Mouse (Mus musculus) neural tube, embryonic 11.5 days (tissue): Measurements from ENCODE around the gene H2-DMb2. TPM values are rescaled to one million over a fixed set of nuclear protein-coding genes. Genes with fewer than 3 reads are reported as not detected.
"Not testable (repeated sequence)": the region's sequence is repeated elsewhere in the genome, so short reads cannot be mapped to it uniquely, and the experiment has no call there.

Experiments
- ATAC-seq: fragments of 200-750 bp; cut with Nextera tagmentation; 2 replicates; pipeline ENCODE4 v1.8.0; 2017; ENCODE audit warnings: moderate number of reproducible peaks, mild to moderate bottlenecking, moderate TSS enrichment, moderate library complexity; ENCODE audit not compliant: insufficient read depth, low FRiP score, low TSS enrichment
- DNase-seq: peaks from one replicate; pipeline ENCODE4 v3.0.0-alpha.2; 2015; ENCODE audit warnings: low spot score
- H3K27ac ChIP-seq: fragments of 300-500 bp; sonication (generic); 2 replicates; pipeline ENCODE4 v1.5.1; 2014; ENCODE audit warnings: low read depth, mild to moderate bottlenecking, low read length
- H3K27me3 ChIP-seq: fragments of 300-500 bp; sonication (generic); 2 replicates; pipeline ENCODE4 v1.6.1; 2014; ENCODE audit warnings: mild to moderate bottlenecking, low read length, mixed read lengths; ENCODE audit not compliant: control insufficient read depth, insufficient read depth
- H3K36me3 ChIP-seq: fragments of 300-500 bp; sonication (generic); 2 replicates; pipeline ENCODE4 v1.6.1; 2014; ENCODE audit warnings: mild to moderate bottlenecking, low read length, moderate library complexity, mixed read lengths; ENCODE audit not compliant: control insufficient read depth, insufficient read depth
- H3K4me1 ChIP-seq: fragments of 300-500 bp; sonication (generic); 2 replicates; pipeline ENCODE4 v1.6.1; 2014; ENCODE audit warnings: low read length, mixed read lengths; ENCODE audit not compliant: control insufficient read depth, insufficient read depth
- H3K4me2 ChIP-seq: fragments of 300-500 bp; sonication (generic); 2 replicates; pipeline ENCODE4 v1.6.1; 2014; ENCODE audit warnings: low read depth, mild to moderate bottlenecking, moderate library complexity
- H3K4me3 ChIP-seq: fragments of 300-500 bp; sonication (generic); 2 replicates; pipeline ENCODE4 v1.5.1; 2014; ENCODE audit warnings: low read depth, low read length
- H3K9ac ChIP-seq: fragments of 300-500 bp; sonication (generic); 2 replicates; pipeline ENCODE4 v1.6.1; 2014; ENCODE audit warnings: mild to moderate bottlenecking, low read length
- H3K9me3 ChIP-seq: fragments of 300-500 bp; sonication (generic); 2 replicates; pipeline ENCODE4 v1.6.1; 2016; ENCODE audit warnings: low read length; ENCODE audit not compliant: control insufficient read depth
- WGBS: fragments of 180-500 bp; shearing (Covaris S2); extraction: QIAGEN DNeasy Blood & Tissue Kit; methylation state at CpG from one replicate; pipeline ENCODE4 v1.1.7; 2014; 5-methylcytosine and 5-hydroxymethylcytosine counted together
- polyA plus RNA-seq: library from polyadenylated mRNA; unstranded; fragments of >200 nt; fragmentation: Nextera tagmentation; extraction: Ambion mirVana; gene quantifications from 2 replicates; pipeline ENCODE4 v1.2.1, GENCODE M21; 2014

The H2-DMb2 gene
- polyA plus RNA-seq, 1 experiment from 2014 or later: not detected

DNA sequence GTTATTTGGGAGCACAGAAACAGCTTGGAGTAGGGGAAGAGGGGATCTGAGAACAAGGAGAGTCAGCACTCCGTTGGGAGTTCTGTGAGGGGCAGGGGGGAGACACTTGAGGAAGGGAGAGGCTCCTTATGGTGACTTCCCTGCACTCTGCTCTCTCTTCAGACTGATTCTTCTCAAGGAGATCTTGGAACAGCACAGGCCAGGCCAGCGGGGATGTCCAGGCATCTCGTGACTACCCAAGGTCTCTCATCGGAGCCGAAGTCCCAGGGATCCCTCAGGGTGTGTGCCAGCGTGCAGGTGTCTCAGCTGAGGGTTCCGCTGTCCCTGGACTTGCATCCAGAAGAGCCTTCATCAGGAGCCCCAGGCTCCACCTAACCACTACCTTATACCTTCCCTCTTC lies 4.5 kb upstream of the H2-DMb2 start:
- Histone ChIP-seq H3K36me3 (no peaks in the 10 kb centered on the region), H3K9ac (no peak overlapping the region), H3K27me3 (peaks cover 22% of the 10 kb centered on the region), H3K9me3 (no peaks in the 10 kb centered on the region), H3K4me1 (no peaks in the 10 kb centered on the region), H3K4me3 (no peak overlapping the region), H3K27ac (no peak overlapping the region), H3K4me2 (no peak overlapping the region)
- 73% methylated on average over 7 of the region's 7 CpGs for WGBS
- no peak for DNase-seq
- ATAC-seq: no peak

DNA sequence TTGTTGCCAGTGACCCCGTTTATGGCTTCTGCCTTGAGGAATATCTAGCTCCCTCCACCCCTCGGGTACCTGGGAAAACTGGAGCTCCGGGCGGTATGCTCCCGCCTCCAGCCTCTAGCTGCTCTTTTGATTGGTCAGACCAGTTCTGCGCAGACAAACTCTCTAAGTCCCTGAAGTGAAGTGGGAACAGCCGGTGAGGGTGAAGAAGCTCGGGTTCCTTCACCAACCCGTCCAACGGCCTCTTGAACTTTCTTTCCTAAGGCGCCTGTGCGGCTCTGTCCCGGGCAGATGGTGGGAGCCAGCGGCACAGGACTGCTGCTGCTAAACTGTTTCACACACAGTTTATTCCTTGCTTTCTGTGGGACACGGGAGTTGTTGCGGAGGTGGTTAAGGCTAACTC lies 3.7 kb upstream of the H2-DMb2 start:
- 3% methylated on average over 16 of the region's 16 CpGs for WGBS
- peaks cover 22% of the 10 kb centered on the region for H3K27me3 ChIP-seq

GRCm38 (mm10) chr17:34140240-34140639 lies 2.9 kb upstream of the H2-DMb2 start:
- Histone ChIP-seq H3K4me3 (no peak overlapping the region), H3K27me3 (peaks cover 22% of the 10 kb centered on the region), H3K4me1 (no peaks in the 10 kb centered on the region), H3K9ac (no peak overlapping the region), H3K36me3 (no peaks in the 10 kb centered on the region), H3K4me2 (no peak overlapping the region), H3K9me3 (no peaks in the 10 kb centered on the region), H3K27ac (no peak overlapping the region)
- DNase-seq: no peak
- no peak for ATAC-seq
- 20% methylated on average over 5 of the region's 5 CpGs for WGBS

More for the DNA sequence above, 3.7 kb upstream of the H2-DMb2 start:
- Histone ChIP-seq H3K9me3 (no peaks in the 10 kb centered on the region), H3K4me3 (peak overlapping the region; percentile 20), H3K27ac (no peak overlapping the region), H3K4me2 (peak overlapping the region; percentile 45), H3K9ac (no peak overlapping the region), H3K4me1 (no peaks in the 10 kb centered on the region), H3K36me3 (no peaks in the 10 kb centered on the region)
- DNase-seq (peak; percentile 53), ATAC-seq (no peak)

- 69% methylated on average over 4 of the region's 4 CpGs for WGBS
- no peak overlapping the region for H3K4me3 ChIP-seq
- no peak overlapping the region for H3K27ac ChIP-seq
- no peak for ATAC-seq
- no peak overlapping the region for H3K9ac ChIP-seq
- DNase-seq: no peak
- no peaks in the 10 kb centered on the region for H3K9me3 ChIP-seq
- H3K4me1 ChIP-seq: no peaks in the 10 kb centered on the region
- H3K36me3 ChIP-seq: no peaks in the 10 kb centered on the region
- peaks cover 22% of the 10 kb centered on the region for H3K27me3 ChIP-seq
- H3K4me2 ChIP-seq: no peak overlapping the region
These were observed 1.7 kb upstream of the H2-DMb2 start for GRCm38 (mm10) chr17:34141448-34141847.

DNA sequence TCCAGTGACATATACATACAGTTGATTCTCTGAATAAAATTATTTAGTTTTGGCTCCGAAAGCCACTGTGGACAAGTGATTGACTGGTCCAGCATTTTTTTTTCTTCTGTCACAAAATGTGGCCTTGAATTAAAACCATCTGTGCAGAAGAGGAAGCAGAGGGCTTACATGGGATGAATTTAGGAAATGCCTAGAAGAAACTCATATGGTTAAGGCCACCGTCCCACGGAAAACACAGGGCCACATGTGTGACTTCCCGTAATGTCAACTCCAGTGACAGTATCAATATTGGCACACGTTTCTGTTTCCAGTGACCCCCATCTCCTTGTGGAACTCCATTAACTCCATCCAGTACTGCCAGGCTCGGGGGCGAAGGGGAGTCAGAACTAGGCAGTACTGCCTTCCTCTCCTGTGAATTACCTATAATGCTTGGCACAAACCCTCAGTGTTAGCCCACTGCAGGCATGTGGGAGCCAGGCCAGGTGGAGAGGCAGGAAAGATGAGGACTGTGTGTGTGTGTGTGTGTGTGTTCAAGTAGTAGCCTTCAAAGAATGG lies 574 bp upstream of the H2-DMb2 start:
- ATAC-seq (no peak), DNase-seq (no peak)
- H3K4me3 ChIP-seq: no peak overlapping the region
- H3K36me3 ChIP-seq: no peaks in the 10 kb centered on the region
- H3K4me2 ChIP-seq: no peak overlapping the region
- no peak overlapping the region for H3K27ac ChIP-seq
- peaks cover 22% of the 10 kb centered on the region for H3K27me3 ChIP-seq
- H3K9me3 ChIP-seq: no peaks in the 10 kb centered on the region
- H3K4me1 ChIP-seq: no peaks in the 10 kb centered on the region
- no peak overlapping the region for H3K9ac ChIP-seq
- 83% methylated on average over 7 of the region's 7 CpGs for WGBS

DNA sequence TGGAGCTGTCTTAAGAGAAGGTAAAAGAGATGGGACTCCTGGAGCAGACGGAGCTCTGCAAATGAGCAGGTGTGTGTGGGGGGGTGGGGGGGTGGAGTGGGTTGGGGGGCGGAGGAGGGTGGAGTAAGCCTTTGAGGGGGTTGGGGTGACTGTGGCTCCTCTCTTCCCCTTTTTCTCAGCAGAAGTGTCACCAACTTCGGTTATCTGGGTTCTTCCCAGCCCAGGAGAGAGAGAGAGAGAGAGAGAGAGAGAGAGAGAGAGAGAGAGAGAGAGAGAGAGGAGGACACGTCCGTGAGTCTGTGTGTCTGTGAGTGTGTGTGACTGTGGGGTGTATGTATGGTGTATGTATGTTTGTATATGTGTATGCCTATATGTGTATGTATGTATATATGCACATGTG lies 354 bp downstream of the H2-DMb2 start:
- WGBS: 74% methylated on average over 5 of the region's 5 CpGs
- ATAC-seq: no peak
- no peak overlapping the region for H3K27ac ChIP-seq
- H3K36me3 ChIP-seq: no peaks in the 10 kb centered on the region
- H3K4me2 ChIP-seq: no peak overlapping the region
- H3K4me3 ChIP-seq: no peak overlapping the region
- peaks cover 18% of the 10 kb centered on the region for H3K27me3 ChIP-seq
- no peak overlapping the region for H3K9ac ChIP-seq
- no peak for DNase-seq
- H3K9me3 ChIP-seq: no peaks in the 10 kb centered on the region
- no peaks in the 10 kb centered on the region for H3K4me1 ChIP-seq

GRCm38 (mm10) chr17:34144221-34144620 lies 1.1 kb downstream of the H2-DMb2 start:
- not testable (repeated sequence) for H3K4me2 ChIP-seq, DNase-seq, ATAC-seq, H3K36me3 ChIP-seq, H3K27ac ChIP-seq, H3K9ac ChIP-seq, H3K4me3 ChIP-seq, H3K9me3 ChIP-seq, H3K4me1 ChIP-seq
- H3K27me3 ChIP-seq: peaks cover 11% of the 10 kb centered on the region
- 83% methylated on average over 3 of the region's 4 CpGs for whole genome bisulfite sequencing

- Histone ChIP-seq H3K9me3 (no peaks in the 10 kb centered on the region), H3K27ac (no peak overlapping the region), H3K27me3 (peaks cover 6% of the 10 kb centered on the region; the same call in 1 of the 2 replicates), H3K4me3 (no peak overlapping the region), H3K9ac (no peak overlapping the region), H3K4me1 (no peaks in the 10 kb centered on the region), H3K4me2 (no peak overlapping the region), H3K36me3 (no peaks in the 10 kb centered on the region)
- DNase-seq (no peak), ATAC-seq (no peak)
- 78% methylated on average over 3 of the region's 3 CpGs for WGBS
These were observed 1.9 kb downstream of the H2-DMb2 start for GRCm38 (mm10) chr17:34144960-34145371.

- H3K4me1 ChIP-seq: no peaks in the 10 kb centered on the region
- H3K9me3 ChIP-seq: no peaks in the 10 kb centered on the region
- H3K27me3 ChIP-seq: no peaks in the 10 kb centered on the region
- H3K9ac ChIP-seq: no peak within 1 kb of the TSS
- 67% methylated on average over 4 of the region's 4 CpGs for WGBS
- DNase-seq: no peak
- no peak within 1 kb of the TSS for H3K4me2 ChIP-seq
- H3K4me3 ChIP-seq: no peak within 1 kb of the TSS
- no peak for ATAC-seq
- H3K36me3 ChIP-seq: no peaks in the 10 kb centered on the region
- no peak within 1 kb of the TSS for H3K27ac ChIP-seq
These were observed 9.8 kb downstream of the H2-DMb2 start, which contains the start of gene H2-DMb1 for GRCm38 (mm10) chr17:34152923-34153322. Gene H2-DMb1, plus strand, starts transcription at chr17:34153072.
